Mouse (Mus musculus) ES-Bruce4 (cell line): ENCODE measurements at regions not wholly inside any gene's neighbourhood (a gene's known extent, or its start where the extent isn't known, plus 50 kb on each side); places are given as distances from the start of the nearest gene placed in this dataset.

Experiments used
- CTCF ChIP-seq: IDR thresholded peaks from one replicate; pipeline ENCODE4 v1.8.1; 2011; ENCODE audit warnings: low read depth, low read length
- POLR2A ChIP-seq: IDR thresholded peaks from one replicate; pipeline ENCODE4 v1.8.1; 2011; ENCODE audit warnings: low read length; ENCODE audit not compliant: insufficient read depth

DNA sequence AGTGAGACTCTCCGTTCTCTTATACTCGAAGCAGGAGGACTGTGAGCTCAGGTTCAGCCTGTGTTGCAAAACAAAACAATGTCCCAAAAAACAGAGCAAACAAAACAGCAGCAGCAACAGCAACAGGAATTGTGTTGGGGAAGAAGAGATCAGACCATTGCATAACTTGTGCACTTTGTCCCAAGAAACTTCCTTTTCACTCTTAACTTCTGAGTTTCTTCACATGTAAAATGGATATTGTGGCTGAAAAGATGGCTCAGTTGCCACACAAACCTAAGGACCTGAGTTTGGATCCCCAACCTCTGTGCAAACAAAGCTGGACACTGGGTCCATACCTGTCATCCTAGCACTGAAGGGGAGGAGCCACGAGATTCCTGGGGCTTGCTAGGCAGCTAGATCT, 146.1 kb upstream of the Lyplal1 start:
- TF ChIP-seq CTCF: no peak
- no peak for TF ChIP-seq POLR2A
